Mouse (Mus musculus) layer of hippocampus, adult 8-10 months (tissue): ENCODE measurements around the gene Arhgef5. TPM values are rescaled to one million over a fixed set of nuclear protein-coding genes. Genes with fewer than 3 reads are reported as not detected.
"Not testable (repeated sequence)": the region's sequence is repeated elsewhere in the genome, so short reads cannot be mapped to it uniquely, and the experiment has no call there.

Experiments
- DNase-seq, 2 experiments: peaks; one replicate each; pipeline ENCODE4 v3.0.0; 2022; ENCODE audit warnings: low spot score in 2 of 2
- total RNA-seq, 4 experiments: library from RNA; stranded (reverse); gene quantifications; 2 replicates each; pipeline ENCODE4 v1.2.4; 2022

Arhgef5 gene
- total RNA-seq: 1 to 10 TPM; 2.2 to 2.9 (median 2.5) TPM

- DNase-seq: no peak
These were observed at the start of gene Arhgef5 for GRCm38 (mm10) chr6:43265363-43266041. Gene Arhgef5, plus strand, starts transcription at chr6:43265582.

- DNase-seq: not testable (repeated sequence)
These were observed 34.1 kb upstream of the Arhgef5 start, which contains the start of gene Olfr47 for GRCm38 (mm10) chr6:43231255-43231654. Gene Olfr47, plus strand, starts transcription at chr6:43231529.

- DNase-seq: no peak
These were observed 23.3 kb upstream of the Arhgef5 start for GRCm38 (mm10) chr6:43242061-43242460.

GRCm38 (mm10) chr6:43247396-43247795, 18.0 kb upstream of the Arhgef5 start:
- DNase-seq: no peak

- DNase-seq: no peak
These were observed 12.4 kb upstream of the Arhgef5 start for GRCm38 (mm10) chr6:43252994-43253393.

- no peak for DNase-seq
These were observed 11.0 kb upstream of the Arhgef5 start for GRCm38 (mm10) chr6:43254193-43254926.

GRCm38 (mm10) chr6:43260756-43261155, 4.6 kb upstream of the Arhgef5 start:
- no peak for DNase-seq

GRCm38 (mm10) chr6:43266356-43266755, 974 bp downstream of the Arhgef5 start:
- no peak for DNase-seq

GRCm38 (mm10) chr6:43272597-43272996, 7.2 kb downstream of the Arhgef5 start:
- DNase-seq: no peak

- no peak for DNase-seq
These were observed 8.7 kb downstream of the Arhgef5 start for GRCm38 (mm10) chr6:43274123-43274522.

GRCm38 (mm10) chr6:43278247-43278646, 12.9 kb downstream of the Arhgef5 start:
- DNase-seq: no peak

- DNase-seq: no peak
These were observed 15.1 kb downstream of the Arhgef5 start for GRCm38 (mm10) chr6:43280481-43280880.

GRCm38 (mm10) chr6:43292041-43292440, 26.7 kb downstream of the Arhgef5 start:
- DNase-seq: no peak

GRCm38 (mm10) chr6:43292471-43293076, 27.2 kb downstream of the Arhgef5 start:
- no peak for DNase-seq

GRCm38 (mm10) chr6:43293175-43293574, 27.8 kb downstream of the Arhgef5 start:
- DNase-seq: no peak

GRCm38 (mm10) chr6:43295908-43296307, 30.5 kb downstream of the Arhgef5 start:
- DNase-seq: no peak

GRCm38 (mm10) chr6:43296798-43297507, 31.6 kb downstream of the Arhgef5 start:
- no peak for DNase-seq

GRCm38 (mm10) chr6:43297508-43297850, 32.1 kb downstream of the Arhgef5 start:
- no peak for DNase-seq

GRCm38 (mm10) chr6:43309454-43309853, 44.1 kb downstream of the Arhgef5 start, which contains the start of gene Nobox:
Gene Nobox, minus strand, starts transcription at chr6:43309554.
- no peak for DNase-seq

GRCm38 (mm10) chr6:43310071-43310470, 44.7 kb downstream of the Arhgef5 start:
- no peak for DNase-seq

GRCm38 (mm10) chr6:43312546-43312945, 47.2 kb downstream of the Arhgef5 start:
- DNase-seq: no peak
